Mouse (Mus musculus) kidney, embryonic 15.5 days (tissue): ENCODE data around the gene Stxbp3. TPM values are rescaled to one million over a fixed set of nuclear protein-coding genes. Genes with fewer than 3 reads are reported as not detected.
A peak's percentile ranks its signal among the peaks of the same experiment; 100 is the strongest.

Source experiments
- ATAC-seq: fragments of 200-750 bp; cut with Nextera tagmentation; replicated peaks from 2 replicates; pipeline ENCODE4 v1.8.0; 2017; ENCODE audit warnings: moderate TSS enrichment; ENCODE audit not compliant: low FRiP score
- H3K27ac ChIP-seq: fragments of 300-500 bp; sonication (generic); 2 replicates; pipeline ENCODE4 v1.5.1; 2015; ENCODE audit warnings: mild to moderate bottlenecking, inconsistent platforms
- H3K27me3 ChIP-seq: fragments of 300-500 bp; sonication (generic); 2 replicates; pipeline ENCODE4 v1.6.1; 2015; ENCODE audit warnings: inconsistent platforms
- H3K36me3 ChIP-seq: fragments of 300-500 bp; sonication (generic); 2 replicates; pipeline ENCODE4 v1.6.1; 2015; ENCODE audit warnings: inconsistent platforms
- H3K4me1 ChIP-seq: fragments of 300-500 bp; sonication (generic); 2 replicates; pipeline ENCODE4 v1.6.1; 2015; ENCODE audit warnings: inconsistent platforms
- H3K4me2 ChIP-seq: fragments of 300-500 bp; sonication (generic); 2 replicates; pipeline ENCODE4 v1.6.1; 2015; ENCODE audit warnings: moderate library complexity, mild to moderate bottlenecking, inconsistent platforms
- H3K4me3 ChIP-seq: fragments of 300-500 bp; sonication (generic); replicated peaks from 2 replicates; pipeline ENCODE4 v1.5.1; 2015; ENCODE audit warnings: mild to moderate bottlenecking, inconsistent platforms
- H3K9ac ChIP-seq: fragments of 300-500 bp; sonication (generic); 2 replicates; pipeline ENCODE4 v1.6.1; 2015; ENCODE audit warnings: mild to moderate bottlenecking, inconsistent platforms
- H3K9me3 ChIP-seq: fragments of 300-500 bp; sonication (generic); replicated peaks from 2 replicates; pipeline ENCODE4 v1.6.1; 2016; ENCODE audit warnings: inconsistent platforms
- WGBS: fragments of 180-500 bp; shearing (Covaris S2); methylation state at CpG from one replicate; pipeline ENCODE4 v1.1.7; 2015; ENCODE audit warnings: mixed read lengths; 5-methylcytosine and 5-hydroxymethylcytosine counted together
- polyA plus RNA-seq: library from polyadenylated mRNA; unstranded; fragments of >200 nt; fragmentation: Nextera tagmentation; extraction: Ambion mirVana; gene quantifications from 2 replicates; pipeline ENCODE4 v1.2.1, GENCODE M21; 2015

Gene Stxbp3
- polyA plus RNA-seq, 1 experiment from 2014 or later = 34.9 TPM

DNA sequence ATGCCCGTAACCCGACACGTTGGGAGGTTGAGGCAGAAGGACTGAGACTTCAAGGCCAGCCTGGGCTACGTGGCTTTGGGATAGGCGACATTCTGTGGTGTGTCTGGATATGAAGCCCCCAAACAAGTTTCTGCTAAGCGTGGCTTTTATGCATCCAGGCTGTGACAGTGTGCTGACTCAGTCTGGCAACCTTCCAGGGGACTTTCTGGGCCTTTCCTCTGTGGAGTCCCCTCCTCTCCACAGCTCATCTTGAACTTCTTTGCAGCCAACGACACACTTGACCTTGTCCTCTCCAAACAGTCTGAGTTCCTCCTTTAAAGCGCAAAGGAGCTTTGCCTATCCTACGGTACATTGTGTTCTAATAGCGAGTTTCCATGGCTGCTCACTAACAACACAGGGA lies 15.5 kb upstream of the Stxbp3 start:
- H3K27me3 ChIP-seq = no peaks in the 10 kb centered on the region
- peaks cover 15% of the 10 kb centered on the region; the same call in 1 of the 2 replicates for H3K4me1 ChIP-seq
- no peaks in the 10 kb centered on the region for H3K36me3 ChIP-seq
- H3K27ac ChIP-seq = no peak overlapping the region
- no peak; the same call in 1 of the 2 replicates for ATAC-seq
- H3K9ac ChIP-seq = no peak overlapping the region
- WGBS = 67% methylated on average over 10 of the region's 10 CpGs
- H3K9me3 ChIP-seq = no peaks in the 10 kb centered on the region
- no peak overlapping the region for H3K4me2 ChIP-seq
- no peak overlapping the region for H3K4me3 ChIP-seq

DNA sequence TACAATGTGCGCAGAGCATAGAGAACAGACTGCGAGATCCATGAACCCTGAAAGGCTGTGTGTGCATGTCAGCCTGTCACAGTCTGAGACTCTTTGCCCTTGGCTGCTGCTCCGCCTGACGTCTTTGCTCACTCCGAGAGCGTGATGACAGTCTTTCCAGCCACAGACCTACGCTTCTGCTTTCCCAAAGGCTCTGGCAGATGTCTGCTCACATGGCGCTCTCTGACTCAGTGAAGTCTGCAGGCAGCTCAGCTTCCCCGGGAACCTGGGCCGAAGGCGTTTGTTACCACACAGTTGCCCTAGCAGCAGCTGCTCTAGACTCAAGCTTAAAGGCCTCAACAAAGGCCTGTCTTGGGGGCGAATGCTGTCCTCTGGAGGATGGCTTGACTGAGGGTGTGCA lies 15.0 kb upstream of the Stxbp3 start:
- WGBS = 56% methylated on average over 12 of the region's 12 CpGs
- Histone ChIP-seq H3K4me2 (no peak overlapping the region), H3K9me3 (no peaks in the 10 kb centered on the region), H3K4me3 (no peak overlapping the region), H3K27ac (no peak overlapping the region), H3K36me3 (no peaks in the 10 kb centered on the region), H3K27me3 (no peaks in the 10 kb centered on the region), H3K4me1 (peaks cover 15% of the 10 kb centered on the region; the same call in 1 of the 2 replicates), H3K9ac (no peak overlapping the region)
- ATAC-seq = no peak

DNA sequence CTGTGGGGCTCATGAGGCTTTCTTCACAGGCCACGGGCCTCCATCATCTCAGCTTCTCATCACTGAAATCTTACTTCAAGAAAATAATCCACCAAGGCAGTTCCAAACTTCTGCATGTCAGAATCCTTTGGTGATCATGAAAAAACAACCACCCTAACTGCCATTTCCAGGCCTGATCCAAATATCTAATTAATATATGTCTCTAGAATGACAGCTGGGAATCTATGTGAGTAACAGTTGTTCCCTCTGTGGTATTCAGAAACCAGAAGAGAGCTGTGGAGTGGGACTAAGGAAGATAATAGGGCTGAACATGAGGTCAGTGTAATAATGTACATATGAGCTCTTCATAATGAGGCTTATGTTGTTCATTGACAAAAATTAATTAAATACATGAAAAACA lies 12.9 kb upstream of the Stxbp3 start:
- Histone ChIP-seq H3K9me3 (no peaks in the 10 kb centered on the region), H3K4me2 (no peak overlapping the region), H3K4me1 (peaks cover 13% of the 10 kb centered on the region; the same call in 1 of the 2 replicates), H3K27me3 (no peaks in the 10 kb centered on the region), H3K9ac (no peak overlapping the region), H3K36me3 (no peaks in the 10 kb centered on the region), H3K4me3 (no peak overlapping the region), H3K27ac (no peak overlapping the region)
- WGBS = 91% methylated on average over 1 of the region's 1 CpGs
- ATAC-seq = no peak

DNA sequence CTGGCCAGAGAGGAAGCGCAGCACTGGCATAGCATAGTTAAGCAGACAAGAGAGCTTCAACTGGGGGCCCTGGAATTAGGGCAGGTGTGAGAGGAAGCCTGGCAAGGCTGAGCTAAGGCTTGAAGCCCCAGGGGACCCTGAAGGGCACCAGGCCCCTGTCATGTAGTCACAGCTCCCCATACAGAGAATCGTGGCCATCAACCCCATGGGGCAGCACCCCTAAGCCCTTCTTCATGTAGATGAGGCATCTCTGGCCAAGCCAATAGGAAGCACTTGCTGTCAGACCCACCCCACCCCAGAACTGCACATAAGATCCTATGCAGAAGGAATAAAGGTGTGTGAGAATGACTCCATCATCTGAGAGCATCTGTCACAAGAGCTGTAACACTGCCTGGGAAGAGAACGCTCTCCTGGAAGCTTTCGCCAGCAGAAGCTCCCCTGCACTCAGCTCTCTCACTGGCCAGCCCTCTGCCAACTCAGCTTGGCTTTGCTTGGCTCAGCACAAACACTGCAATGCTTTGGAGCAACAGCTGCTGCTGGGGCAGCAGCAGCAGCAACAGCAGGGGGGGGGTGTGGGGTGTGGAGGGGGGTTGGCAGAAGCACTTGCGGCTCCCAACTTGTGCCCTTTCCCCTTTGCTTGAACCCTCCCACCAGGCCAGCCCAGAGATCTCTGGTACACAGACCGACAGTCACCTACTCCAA lies 11.8 kb upstream of the Stxbp3 start:
- Histone ChIP-seq H3K4me1 (peaks cover 8% of the 10 kb centered on the region; the same call in 1 of the 2 replicates), H3K9me3 (no peaks in the 10 kb centered on the region), H3K27ac (no peak overlapping the region), H3K36me3 (no peaks in the 10 kb centered on the region), H3K27me3 (no peaks in the 10 kb centered on the region), H3K9ac (no peak overlapping the region), H3K4me3 (no peak overlapping the region), H3K4me2 (no peak overlapping the region)
- no peak for ATAC-seq
- 60% methylated on average over 6 of the region's 6 CpGs for WGBS

DNA sequence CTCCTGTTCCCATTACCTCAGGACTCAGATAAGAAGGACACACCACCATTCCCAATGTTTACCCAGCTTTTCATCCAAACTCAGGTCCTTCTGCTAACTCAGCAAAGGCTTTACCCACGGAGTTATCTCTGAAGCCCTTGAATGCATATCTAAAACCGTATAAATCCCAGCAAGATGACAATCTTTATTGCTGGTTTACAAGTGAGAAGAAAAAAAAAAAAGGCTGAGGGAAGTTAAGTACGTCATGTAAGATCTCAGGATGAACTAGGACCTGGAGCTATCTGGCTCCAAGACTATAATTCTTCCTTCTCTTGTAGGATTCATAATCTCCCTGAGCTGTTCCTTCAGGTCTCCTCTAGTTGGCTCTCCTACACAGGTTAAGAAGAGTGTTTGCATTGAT lies 11.2 kb upstream of the Stxbp3 start:
- no peak overlapping the region for H3K27ac ChIP-seq

DNA sequence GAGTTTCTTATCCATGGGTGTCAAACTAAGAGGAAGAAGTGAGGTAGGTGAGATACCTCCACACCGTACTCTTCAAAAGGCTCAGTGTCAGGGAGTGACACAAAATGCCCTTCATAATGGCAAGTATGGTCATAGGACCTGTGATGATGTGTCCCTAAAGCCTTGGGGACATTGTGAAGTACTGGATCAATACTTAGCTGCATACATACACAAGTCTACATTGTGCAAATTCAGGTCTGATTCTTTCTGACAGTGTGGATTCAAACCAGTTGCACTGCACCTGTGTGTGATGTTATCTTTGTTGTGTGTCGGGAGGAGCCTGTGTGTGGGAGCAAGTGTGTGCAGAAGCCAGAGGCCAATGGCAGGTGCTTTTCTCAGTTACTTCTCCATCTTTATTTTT lies 10.7 kb upstream of the Stxbp3 start:
- peaks cover 6% of the 10 kb centered on the region; the same call in 1 of the 2 replicates for H3K4me1 ChIP-seq
- no peak overlapping the region for H3K27ac ChIP-seq
- H3K9ac ChIP-seq = no peak overlapping the region
- WGBS = 80% methylated on average over 2 of the region's 2 CpGs
- no peaks in the 10 kb centered on the region for H3K27me3 ChIP-seq
- H3K9me3 ChIP-seq = no peaks in the 10 kb centered on the region
- H3K4me3 ChIP-seq = no peak overlapping the region
- H3K4me2 ChIP-seq = no peak overlapping the region
- H3K36me3 ChIP-seq = no peaks in the 10 kb centered on the region
- ATAC-seq = no peak

More for the DNA sequence above, 11.2 kb upstream of the Stxbp3 start:
- H3K36me3 ChIP-seq = no peaks in the 10 kb centered on the region
- 63% methylated on average over 3 of the region's 3 CpGs for WGBS
- no peak overlapping the region for H3K4me2 ChIP-seq
- no peaks in the 10 kb centered on the region for H3K9me3 ChIP-seq
- no peak overlapping the region for H3K9ac ChIP-seq
- no peak overlapping the region for H3K4me3 ChIP-seq
- no peak for ATAC-seq
- H3K4me1 ChIP-seq = peaks cover 8% of the 10 kb centered on the region; the same call in 1 of the 2 replicates
- H3K27me3 ChIP-seq = no peaks in the 10 kb centered on the region

DNA sequence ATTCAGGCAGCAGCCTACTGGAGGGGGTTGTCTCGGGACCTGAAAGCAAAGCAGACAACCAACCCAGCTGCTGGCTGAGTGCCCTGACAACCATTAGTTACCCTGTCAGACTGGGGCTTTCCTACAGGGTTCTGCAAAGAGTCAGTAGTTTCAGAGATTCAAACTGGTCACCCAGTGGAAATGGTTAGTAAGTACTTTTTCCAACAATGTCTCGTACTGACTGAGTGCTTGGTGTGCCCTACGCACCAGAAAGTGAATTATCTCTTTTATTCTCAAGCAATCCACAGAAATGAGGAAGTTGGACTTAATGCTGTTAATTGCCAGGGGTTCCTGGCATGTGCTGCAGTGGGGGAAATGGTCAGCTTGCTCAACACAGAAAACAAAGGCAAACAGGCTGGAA lies 10.2 kb upstream of the Stxbp3 start:
- Histone ChIP-seq H3K36me3 (no peaks in the 10 kb centered on the region), H3K27ac (no peak overlapping the region), H3K4me1 (no peaks in the 10 kb centered on the region), H3K4me2 (no peak overlapping the region), H3K4me3 (no peak overlapping the region), H3K27me3 (no peaks in the 10 kb centered on the region), H3K9ac (no peak overlapping the region), H3K9me3 (no peaks in the 10 kb centered on the region)
- ATAC-seq = no peak
- 46% methylated on average over 3 of the region's 3 CpGs for WGBS

- no peak overlapping the region for H3K27ac ChIP-seq
- no peak overlapping the region for H3K4me3 ChIP-seq
- no peak overlapping the region for H3K9ac ChIP-seq
- H3K9me3 ChIP-seq = no peaks in the 10 kb centered on the region
- no peak overlapping the region for H3K4me2 ChIP-seq
- no peaks in the 10 kb centered on the region for H3K4me1 ChIP-seq
- no peaks in the 10 kb centered on the region for H3K36me3 ChIP-seq
- H3K27me3 ChIP-seq = no peaks in the 10 kb centered on the region
- 65% methylated on average over 3 of the region's 3 CpGs for WGBS
- ATAC-seq = no peak
Measured at GRCm38 (mm10) chr3:108846616-108847015, 6.3 kb upstream of the Stxbp3 start.

GRCm38 (mm10) chr3:108844521-108844920 lies 4.2 kb upstream of the Stxbp3 start:
- H3K4me1 ChIP-seq = no peaks in the 10 kb centered on the region
- H3K4me3 ChIP-seq = no peak overlapping the region
- no peak overlapping the region for H3K4me2 ChIP-seq
- H3K27ac ChIP-seq = no peak overlapping the region
- H3K36me3 ChIP-seq = no peaks in the 10 kb centered on the region
- no peaks in the 10 kb centered on the region for H3K9me3 ChIP-seq
- H3K27me3 ChIP-seq = no peaks in the 10 kb centered on the region
- no peak overlapping the region for H3K9ac ChIP-seq
- 79% methylated on average over 5 of the region's 5 CpGs for WGBS
- no peak for ATAC-seq

- Histone ChIP-seq H3K4me3 (no peak overlapping the region), H3K27me3 (no peaks in the 10 kb centered on the region), H3K36me3 (no peaks in the 10 kb centered on the region), H3K27ac (no peak overlapping the region), H3K9me3 (no peaks in the 10 kb centered on the region), H3K4me2 (no peak overlapping the region), H3K4me1 (peaks cover 5% of the 10 kb centered on the region), H3K9ac (no peak overlapping the region)
- 89% methylated on average over 6 of the region's 6 CpGs for WGBS
- no peak for ATAC-seq
Measured at GRCm38 (mm10) chr3:108844026-108844425, 3.7 kb upstream of the Stxbp3 start.

GRCm38 (mm10) chr3:108840716-108841054 lies 359 bp upstream of the Stxbp3 start:
- Histone ChIP-seq H3K4me2 (no peak overlapping the region; the same call in 1 of the 2 replicates), H3K36me3 (peaks cover 10% of the 10 kb centered on the region; the same call in 1 of the 2 replicates), H3K9ac (no peak overlapping the region), H3K4me3 (peak overlapping the region; percentile 67; the same call in 1 of the 2 replicates), H3K4me1 (peaks cover 13% of the 10 kb centered on the region), H3K9me3 (no peaks in the 10 kb centered on the region), H3K27ac (no peak overlapping the region), H3K27me3 (no peaks in the 10 kb centered on the region)
- WGBS = 61% methylated on average over 4 of the region's 4 CpGs
- ATAC-seq = no peak

DNA sequence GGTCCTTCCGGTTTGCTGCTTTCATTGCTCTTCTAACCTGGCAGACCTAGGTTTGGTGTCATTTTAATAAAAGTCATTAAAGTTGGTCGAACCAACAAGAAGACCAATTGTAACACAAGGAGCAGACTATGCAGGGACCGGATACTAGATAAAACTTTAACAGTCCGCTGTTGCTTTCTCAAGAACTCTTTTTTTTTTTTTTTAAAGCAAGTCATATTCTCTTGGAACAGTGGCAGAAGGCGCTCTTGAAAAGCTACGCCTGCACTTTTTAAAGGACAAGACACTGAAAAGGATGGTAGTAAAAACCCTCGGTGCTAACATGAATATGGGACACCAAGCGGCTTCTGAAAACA lies 703 bp downstream of the Stxbp3 start:
- Histone ChIP-seq H3K4me2 (peak overlapping the region; percentile 61), H3K4me1 (peaks cover 13% of the 10 kb centered on the region), H3K36me3 (peaks cover 10% of the 10 kb centered on the region; the same call in 1 of the 2 replicates), H3K27me3 (no peaks in the 10 kb centered on the region), H3K9ac (peak overlapping the region; percentile 63), H3K4me3 (peak overlapping the region; percentile 67), H3K27ac (peak overlapping the region; percentile 92), H3K9me3 (no peaks in the 10 kb centered on the region)
- ATAC-seq = no peak
- WGBS = 2% methylated on average over 8 of the region's 8 CpGs

- H3K9me3 ChIP-seq = no peaks in the 10 kb centered on the region
- H3K4me2 ChIP-seq = peak overlapping the region; percentile 61
- H3K27ac ChIP-seq = no peak overlapping the region
- no peak for ATAC-seq
- 83% methylated on average over 7 of the region's 7 CpGs for WGBS
- H3K4me1 ChIP-seq = peaks cover 13% of the 10 kb centered on the region
- peak overlapping the region; percentile 67 for H3K4me3 ChIP-seq
- H3K36me3 ChIP-seq = peaks cover 13% of the 10 kb centered on the region; the same call in 1 of the 2 replicates
- 0 out of 2 replicates have a peak overlapping the region, but pooled peaks have one; percentile 63 for H3K9ac ChIP-seq
- no peaks in the 10 kb centered on the region for H3K27me3 ChIP-seq
Measured at GRCm38 (mm10) chr3:108838980-108839379, 1.3 kb downstream of the Stxbp3 start.
